Mouse (Mus musculus) frontal cortex, adult 2 months (tissue): ENCODE data around the gene Slc37a1. TPM values are rescaled to one million over a fixed set of nuclear protein-coding genes. Genes with fewer than 3 reads are reported as not detected.
"Not testable (repeated sequence)": the region's sequence is repeated elsewhere in the genome, so short reads cannot be mapped to it uniquely, and the experiment has no call there.

Experiments
- DNase-seq, 2 experiments: peaks; one replicate each; pipeline ENCODE4 v3.0.0; 2022; ENCODE audit warnings: low spot score in 1 of 2; ENCODE audit errors: extremely low spot score in 1 of 2
- polyA plus RNA-seq: library from polyadenylated mRNA; depleted of rRNA; stranded (reverse); fragments of >200 nt; gene quantifications from 2 replicates; pipeline ENCODE4 v1.2.3, GENCODE M21; 2012

Gene Slc37a1
- polyA plus RNA-seq, 1 experiment = 13.3 TPM

- DNase-seq = no peak
Measured at GRCm38 (mm10) chr17:31267603-31268002, 19.0 kb upstream of the Slc37a1 start.

DNA sequence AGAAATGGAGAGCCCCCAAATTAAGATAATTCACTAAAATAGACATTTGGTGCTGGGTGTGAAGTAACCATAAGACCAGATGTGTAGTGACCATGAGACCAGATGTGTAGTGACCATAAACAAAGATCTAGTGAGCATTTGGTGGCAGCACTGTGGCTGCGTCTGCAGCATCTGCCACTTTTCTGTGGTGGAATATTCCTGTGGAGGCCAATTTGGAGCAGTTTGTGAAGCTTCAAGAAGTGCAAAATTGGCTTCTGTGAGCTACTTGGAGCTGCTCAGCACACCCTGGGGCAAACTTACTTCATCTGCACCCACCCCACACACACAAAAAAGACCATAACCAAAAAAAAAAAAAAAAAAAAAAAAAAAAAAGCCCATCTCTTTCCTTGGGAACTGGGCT, 18.6 kb upstream of the Slc37a1 start:
- peak in 1 of 2 experiments; percentile 56 for DNase-seq

DNA sequence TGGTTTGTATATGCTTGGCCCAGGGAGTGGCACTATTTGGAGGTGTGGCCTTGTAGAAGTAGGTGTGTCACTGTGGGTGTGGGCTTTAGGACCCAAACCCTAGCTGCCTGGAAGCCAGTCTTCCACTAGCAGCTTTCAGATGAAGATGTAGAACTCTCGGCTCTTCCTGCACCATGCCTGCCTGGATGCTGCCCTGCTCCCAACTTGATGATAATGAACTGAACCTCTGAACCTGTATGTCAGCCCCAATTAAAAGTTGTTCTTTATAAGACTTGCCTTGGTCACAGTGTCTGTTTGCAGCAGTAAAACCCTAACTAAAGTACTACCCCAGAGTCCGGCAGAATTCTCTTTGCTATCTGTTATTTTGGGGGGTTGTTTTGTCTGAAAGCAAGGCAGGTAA, 16.8 kb upstream of the Slc37a1 start:
- DNase-seq = no peak

- DNase-seq = no peak
Measured at GRCm38 (mm10) chr17:31270246-31270645, 16.3 kb upstream of the Slc37a1 start.

DNA sequence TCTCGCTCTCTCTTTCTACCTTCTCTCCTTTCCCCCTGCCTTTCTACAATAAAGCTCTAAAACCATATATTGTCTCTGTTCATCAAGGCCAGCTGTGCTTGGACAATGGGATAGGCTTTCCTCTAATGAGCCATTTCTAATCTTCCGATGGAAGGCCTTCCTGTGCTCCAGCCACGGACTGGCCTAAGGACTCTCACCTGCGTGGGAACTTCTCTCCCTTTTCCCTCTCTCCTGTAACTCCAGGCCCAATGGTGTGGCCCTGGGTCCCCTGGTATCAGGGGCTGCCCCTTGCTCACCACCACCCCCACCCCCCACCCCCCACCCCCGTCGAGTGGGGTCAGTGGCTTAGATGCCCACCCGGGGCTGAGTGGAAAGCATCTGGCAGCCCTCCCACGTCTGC, 15.9 kb upstream of the Slc37a1 start:
- DNase-seq = not testable (repeated sequence)

DNA sequence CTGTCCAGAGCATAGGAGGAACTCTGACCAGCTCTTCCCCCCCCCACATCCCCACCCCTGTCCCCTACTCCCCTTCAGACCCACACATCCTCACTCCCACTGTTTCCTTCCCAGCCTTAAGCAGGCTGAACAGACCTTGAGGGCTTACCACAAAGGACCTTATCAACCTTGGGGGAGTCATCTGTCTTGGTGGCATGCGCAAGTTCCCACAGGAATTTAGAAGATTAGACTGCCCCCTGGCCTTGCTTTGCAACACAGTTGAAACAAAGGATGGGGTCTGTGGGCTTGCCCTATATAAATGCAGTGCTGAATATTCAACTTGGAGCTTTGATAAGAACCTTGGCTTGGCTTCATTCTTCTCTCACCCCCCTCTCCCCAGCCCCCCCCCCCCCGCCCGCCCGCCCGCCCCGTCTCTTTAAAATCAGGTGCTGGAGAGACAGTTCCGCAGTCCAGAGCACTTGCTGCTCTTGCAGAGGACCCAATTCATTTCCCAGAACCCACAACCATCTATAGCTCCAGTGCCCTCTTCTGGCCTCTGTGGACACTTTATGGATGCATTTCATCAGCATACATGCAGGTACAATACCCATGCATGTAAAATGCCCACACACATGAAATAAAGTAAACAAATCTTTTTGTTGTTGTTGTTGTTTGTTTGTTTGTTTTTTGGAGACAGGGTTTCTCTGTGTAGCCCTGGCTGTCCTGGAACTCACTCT, 15.3 kb upstream of the Slc37a1 start:
- no peak for DNase-seq

- no peak for DNase-seq
Measured at GRCm38 (mm10) chr17:31272416-31273165, 14.0 kb upstream of the Slc37a1 start.

DNA sequence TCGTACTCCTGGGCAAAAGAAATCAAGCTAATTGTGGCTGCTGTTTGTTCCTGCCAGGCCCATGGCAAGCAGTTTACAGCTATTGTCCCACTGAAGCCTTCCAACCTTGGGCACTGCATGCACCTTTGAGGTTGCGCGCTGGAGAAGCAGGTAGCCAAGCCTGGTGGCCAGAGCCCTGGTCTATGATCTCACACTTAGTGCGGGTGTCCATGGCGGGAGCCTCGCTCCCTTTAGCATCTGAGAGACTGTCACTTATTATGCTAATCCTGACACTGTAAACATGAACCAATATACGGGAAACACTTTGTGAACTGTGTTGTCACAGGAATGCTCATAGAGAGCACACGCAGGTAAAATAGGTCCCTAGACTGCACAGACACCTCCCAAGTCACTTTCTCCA, 13.0 kb upstream of the Slc37a1 start:
- DNase-seq = no peak

GRCm38 (mm10) chr17:31275181-31275580, 11.4 kb upstream of the Slc37a1 start:
- DNase-seq = no peak

DNA sequence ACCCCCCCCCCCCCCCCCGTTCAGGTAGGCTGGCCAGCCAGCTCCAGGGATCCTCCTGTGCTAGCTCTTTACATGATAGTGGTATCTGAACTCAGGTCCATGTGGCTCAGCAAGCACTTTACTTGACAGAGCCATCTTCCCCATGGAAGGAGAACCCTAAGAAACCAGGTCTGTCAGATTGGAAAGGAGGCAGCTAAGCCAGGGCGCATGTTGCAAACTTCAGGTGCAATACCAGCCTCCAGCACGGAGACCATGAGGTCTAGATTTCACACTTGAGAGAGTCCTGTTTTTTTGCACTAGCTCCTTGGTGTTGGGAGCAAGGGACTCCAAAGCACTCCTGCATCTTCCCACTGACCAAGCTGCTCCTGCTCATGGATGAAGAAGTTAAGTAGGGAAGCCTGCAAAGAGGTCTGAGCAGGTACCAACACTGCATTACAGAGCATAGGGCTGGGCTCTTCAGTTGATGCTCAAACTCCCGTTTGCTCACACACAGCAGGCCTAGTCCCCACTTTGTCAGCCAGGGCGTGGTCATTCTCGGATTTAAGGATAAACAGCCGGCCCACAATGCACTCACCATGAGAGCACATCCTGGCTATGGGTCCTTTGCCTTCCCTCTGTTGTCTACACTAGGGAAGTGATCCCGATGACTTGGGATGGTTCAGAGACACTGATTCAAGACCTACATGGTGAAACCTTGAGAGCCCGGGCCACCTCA, 10.2 kb upstream of the Slc37a1 start:
- DNase-seq = peak in 1 of 2 experiments; percentile 42

- peak; percentile 100 for DNase-seq
Measured at GRCm38 (mm10) chr17:31276922-31277918, 9.4 kb upstream of the Slc37a1 start, which contains the start of gene Rsph1. Gene Rsph1, minus strand, starts transcription at chr17:31277383.

DNA sequence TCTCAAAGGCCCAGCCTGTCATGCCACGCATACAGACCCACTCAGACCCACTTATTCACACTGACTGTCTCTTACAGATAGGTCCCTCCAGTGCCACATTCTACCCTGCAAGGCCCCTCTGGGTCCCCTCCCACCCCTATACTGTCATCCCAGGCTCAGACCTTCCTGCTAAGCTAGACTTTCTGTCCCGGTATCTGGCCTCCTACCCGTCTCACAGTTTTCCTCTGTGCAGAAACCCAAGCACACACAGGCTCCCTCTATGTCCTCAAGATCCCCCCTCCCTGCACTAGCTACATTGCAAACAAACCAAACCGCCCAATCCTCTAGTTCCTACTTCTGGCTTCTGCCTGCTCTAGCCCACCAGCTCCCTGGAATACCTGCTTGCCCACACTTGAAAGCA, 8.7 kb upstream of the Slc37a1 start:
- no peak for DNase-seq

DNA sequence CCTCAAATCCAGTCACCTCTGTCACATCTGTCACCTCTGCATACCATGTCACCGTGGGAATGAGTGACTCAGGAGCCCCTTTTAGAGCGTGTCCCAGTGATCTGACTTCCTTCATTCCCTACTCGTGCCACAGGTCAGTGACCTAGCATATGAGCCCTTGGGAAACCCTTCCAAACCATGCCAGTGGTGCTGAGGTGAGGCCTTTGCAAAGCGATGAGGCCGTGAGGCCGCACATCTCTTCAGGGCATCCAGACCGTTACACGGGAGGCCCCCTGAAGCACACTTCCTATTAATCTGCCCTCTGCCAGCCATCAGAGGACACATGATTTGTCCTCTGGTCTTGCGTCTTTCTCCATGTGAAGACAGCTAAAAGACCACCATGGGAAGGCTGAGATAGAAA, 7.1 kb upstream of the Slc37a1 start:
- DNase-seq = no peak

GRCm38 (mm10) chr17:31280269-31280668, 6.3 kb upstream of the Slc37a1 start:
- DNase-seq = no peak

DNA sequence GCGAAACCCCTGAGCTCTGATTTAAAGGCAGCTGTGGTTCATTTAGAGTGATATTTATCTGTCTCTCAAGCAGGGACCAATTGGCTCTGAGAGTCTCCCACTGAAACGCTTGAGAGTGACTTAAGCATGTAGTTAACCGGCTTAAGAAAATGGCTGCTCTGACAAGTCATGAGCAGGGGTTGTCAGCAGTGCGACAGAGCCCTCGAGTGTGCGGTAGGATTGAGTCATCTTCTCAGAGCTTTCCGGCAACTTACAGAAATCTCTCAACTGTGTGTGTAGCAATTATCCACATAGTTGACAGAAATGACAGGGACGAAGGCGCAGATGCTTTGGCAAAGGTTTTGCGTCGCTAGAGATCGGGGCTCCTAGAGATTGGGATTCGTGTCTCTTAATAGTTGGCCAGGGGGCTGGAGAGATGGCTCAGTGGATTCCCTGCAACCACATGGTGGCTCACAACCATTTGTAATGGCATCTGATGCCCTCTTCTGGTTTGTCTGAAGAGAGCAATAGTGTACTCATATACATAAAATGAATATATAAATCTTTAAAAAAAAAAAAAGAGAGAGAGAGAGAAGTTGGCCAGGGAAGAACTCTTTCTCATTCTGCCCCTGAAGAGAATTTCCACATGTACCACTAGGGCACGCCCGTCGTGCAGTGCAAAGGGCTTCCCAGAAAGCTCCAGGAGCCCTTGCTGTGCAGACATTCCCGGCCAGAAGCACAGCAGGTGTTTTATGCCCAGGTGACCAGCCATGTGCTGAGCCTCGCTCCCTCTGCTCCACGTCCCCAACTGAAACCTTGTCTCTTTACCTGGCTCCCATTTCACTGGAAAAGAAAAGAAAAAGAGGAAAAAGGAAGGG, 4.5 kb upstream of the Slc37a1 start:
- DNase-seq = peak in 1 of 2 experiments; percentile 62

GRCm38 (mm10) chr17:31282687-31283053, 3.9 kb upstream of the Slc37a1 start:
- DNase-seq = no peak

DNA sequence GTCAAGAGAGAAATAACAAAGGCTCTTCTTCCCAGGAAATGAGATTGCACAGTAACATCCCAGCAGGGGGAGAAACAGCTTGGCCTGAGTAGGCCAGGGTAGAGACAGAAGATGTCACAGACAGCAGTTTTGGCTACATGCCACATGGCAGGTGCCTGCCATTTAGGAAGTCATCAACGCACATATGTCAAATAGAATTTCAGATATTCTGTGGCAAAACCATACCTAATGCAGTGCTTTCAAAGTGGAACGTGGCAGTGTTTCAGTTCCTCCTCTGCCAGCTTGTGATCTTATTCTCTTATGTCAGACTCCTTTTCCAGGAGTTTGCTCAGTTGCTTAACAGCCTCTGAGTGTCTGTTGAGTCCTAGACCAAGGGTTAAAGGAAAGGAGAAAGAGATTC, 725 bp upstream of the Slc37a1 start:
- no peak for DNase-seq

DNA sequence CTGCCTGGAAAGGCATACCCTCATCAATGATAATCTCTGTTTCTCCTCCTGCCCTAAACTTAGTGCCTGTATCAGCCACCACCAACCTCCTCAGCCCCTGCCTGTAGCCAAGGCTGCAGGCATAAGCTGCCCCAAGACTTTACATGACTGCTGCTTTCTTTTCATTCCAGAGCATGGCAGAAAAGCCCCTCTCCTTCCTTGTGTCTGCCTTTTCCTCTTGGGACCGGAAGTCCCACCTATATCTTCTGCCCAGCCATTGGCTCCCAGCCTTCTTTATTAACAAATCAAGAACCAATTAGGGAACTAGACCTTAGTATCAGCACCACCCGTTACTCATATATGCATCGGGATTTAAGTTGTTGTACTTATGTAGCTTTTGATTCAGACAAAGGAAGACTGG, 624 bp downstream of the Slc37a1 start:
- no peak for DNase-seq

GRCm38 (mm10) chr17:31288999-31289726, 2.6 kb downstream of the Slc37a1 start:
- DNase-seq = no peak
